8 mouse cellular contexts compared by ENCODE assay signal in genomic region chrX:75130467-75131160, GRCm38 (mm10). TPM values are rescaled to one million over a fixed set of nuclear protein-coding genes. Genes with fewer than 3 reads are reported as not detected.
DNase-seq lines count a peak whose midpoint lies in the region; ATAC-seq lines count a peak whose summit lies in the region.

Mpp1 (minus strand) TSS chrX:75131016.

- peak; percentile 82 to 95 for DNase-seq in adrenal gland, adult (ENCODE audit: inconsistent age in 2 of 2, low spot score in 1 of 2)
- peak; percentile 91 for DNase-seq in embryo, embryonic 10.5 days (ENCODE audit: low spot score)
- peak; percentile 81 for DNase-seq in gastrocnemius, postnatal 14 days
- peak; percentile 46 to 86 for DNase-seq in left cerebral cortex, postnatal 10 days (ENCODE audit: extremely low spot score in 1 of 2, low spot score in 2 of 2)
- peak; percentile 62 for DNase-seq in right cerebral cortex, postnatal 25 days
- peak; percentile 67 to 81 for DNase-seq in urinary bladder, postnatal 4 days (ENCODE audit: low spot score in 2 of 2)

- peak; percentile 87 for ATAC-seq in inflammation-experienced regulatory T-cells, adult 6 months
- peak; percentile 98 for ATAC-seq in megakaryocyte-erythroid progenitor cell, adult 5-6 weeks (replicated peaks; ENCODE audit: low FRiP score, low TSS enrichment, poor library complexity, severe bottlenecking)

- intact Hi-C loops in gastrocnemius, postnatal 14 days (cut with DNase I; ENCODE audit: low total_unique reads), result no loop called here
- intact Hi-C loops in left cerebral cortex, postnatal 10 days (cut with DNase I), result no loop called here

RNA-seq across cellular contexts. Expression of gene Mpp1, which starts in this region (rescaled TPM):
- 10 to 100 TPM; 20.6 to 21.7 TPM for total RNA-seq in gastrocnemius, postnatal 14 days (2021)
- 100 to 1,000 TPM in 1 of 3 experiments, 10 to 100 TPM in 2; 61.9 to 112 (median 94.5) TPM for polyA plus RNA-seq in inflammation-experienced regulatory T-cells, adult 6 months (2017; shearing (Covaris generic))
- 10 to 100 TPM; 25.5 to 26.8 TPM for total RNA-seq in left cerebral cortex, postnatal 10 days (2021)
- total RNA-seq in megakaryocyte-erythroid progenitor cell, adult 5-6 weeks (2014; fragmentation: Nextera tagmentation), result 43.9 and 57.5 TPM in 2 replicates
- 66.4 and 68.1 TPM in 2 replicates for total RNA-seq in megakaryocyte-erythroid progenitor cell, adult 5-6 weeks (2017)

Comparison
In these comparisons a context has a peak if more than half of its experiments do, and no peak if none do; other contexts are left out.
1. Peak in every context shown above with its lines: DNase-seq and ATAC-seq.